Mouse (Mus musculus): ENCODE data around the gene Saxo1.

DNA sequence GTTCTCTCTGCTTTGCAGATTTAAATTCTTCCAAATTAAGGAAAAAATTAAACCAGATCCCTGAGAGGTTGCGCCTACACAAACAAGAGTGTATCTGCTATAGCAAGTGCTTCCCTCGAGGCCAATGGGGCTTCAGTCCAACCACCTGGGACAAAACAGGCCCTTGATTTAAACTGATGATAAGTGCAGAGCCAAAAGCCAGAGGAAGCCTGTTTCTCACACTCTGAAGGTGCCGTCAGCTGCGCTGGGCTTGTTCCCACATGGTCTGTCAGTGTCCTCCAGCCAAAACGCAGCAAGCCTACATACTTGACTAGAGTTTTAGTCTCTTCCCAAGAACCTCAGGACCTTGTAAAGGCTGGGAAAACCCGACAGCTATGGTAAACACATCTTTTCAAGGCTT lies 53.5 kb downstream of the Saxo1 start:
- TF ChIP-seq CTCF (IDR thresholded peaks at IDR 0.05; ENCODE audit: low read depth, low read length), result no peak
- TF ChIP-seq GATA2 (IDR thresholded peaks at IDR 0.05; ENCODE audit: borderline replicate concordance, low read depth, low read length), result no peak
- TF ChIP-seq GATA1 (IDR thresholded peaks at IDR 0.05; ENCODE audit: borderline replicate concordance, low read length), result no peak

All from G1E (cell line).